Mouse (Mus musculus) stomach, embryonic 15.5 days (tissue): Measurements from ENCODE around the gene Gpr142. TPM values are rescaled to one million over a fixed set of nuclear protein-coding genes. Genes with fewer than 3 reads are reported as not detected.

Experiments used
- ATAC-seq: fragments of 200-750 bp; cut with Nextera tagmentation; 2 replicates; pipeline ENCODE4 v1.8.0; 2017; ENCODE audit warnings: low read depth, moderate number of reproducible peaks, moderate TSS enrichment; ENCODE audit not compliant: insufficient read depth, low FRiP score
- H3K27ac ChIP-seq: fragments of 300-500 bp; sonication (generic); 2 replicates; pipeline ENCODE4 v1.5.1; 2015; ENCODE audit warnings: mild to moderate bottlenecking, inconsistent platforms
- H3K27me3 ChIP-seq: fragments of 300-500 bp; sonication (generic); replicated peaks from 2 replicates; pipeline ENCODE4 v1.6.1; 2015; ENCODE audit warnings: inconsistent platforms
- H3K36me3 ChIP-seq: fragments of 300-500 bp; sonication (generic); 2 replicates; pipeline ENCODE4 v1.6.1; 2015; ENCODE audit warnings: inconsistent platforms
- H3K4me1 ChIP-seq: fragments of 300-500 bp; sonication (generic); 2 replicates; pipeline ENCODE4 v1.6.1; 2015; ENCODE audit warnings: inconsistent platforms
- H3K4me2 ChIP-seq: fragments of 300-500 bp; sonication (generic); 2 replicates; pipeline ENCODE4 v1.6.1; 2015; ENCODE audit warnings: mild to moderate bottlenecking, inconsistent platforms
- H3K4me3 ChIP-seq: fragments of 300-500 bp; sonication (generic); replicated peaks from 2 replicates; pipeline ENCODE4 v1.5.1; 2015; ENCODE audit warnings: inconsistent platforms
- H3K9ac ChIP-seq: fragments of 300-500 bp; sonication (generic); 2 replicates; pipeline ENCODE4 v1.6.1; 2015; ENCODE audit warnings: inconsistent platforms
- H3K9me3 ChIP-seq: fragments of 300-500 bp; sonication (generic); 2 replicates; pipeline ENCODE4 v1.6.1; 2016; ENCODE audit warnings: inconsistent platforms
- WGBS: fragments of 180-500 bp; shearing (Covaris S2); methylation state at CpG from one replicate; pipeline ENCODE4 v1.1.7; 2015; 5-methylcytosine and 5-hydroxymethylcytosine counted together
- polyA plus RNA-seq: library from polyadenylated mRNA; unstranded; fragments of >200 nt; fragmentation: Nextera tagmentation; extraction: Ambion mirVana; gene quantifications from 2 replicates; pipeline ENCODE4 v1.2.1, GENCODE M21; 2015

Gpr142 gene
- polyA plus RNA-seq, 1 experiment from 2014 or later = 0.54 TPM

GRCm38 (mm10) chr11:114847008-114847407 lies 48.3 kb downstream of the Gpr142 start:
- WGBS = 73% methylated on average over 5 of the region's 5 CpGs
- Histone ChIP-seq H3K9me3 (no peaks in the 10 kb centered on the region), H3K9ac (no peak overlapping the region), H3K4me1 (peaks cover 23% of the 10 kb centered on the region), H3K4me2 (no peak overlapping the region), H3K4me3 (no peak overlapping the region), H3K27me3 (no peaks in the 10 kb centered on the region), H3K36me3 (no peaks in the 10 kb centered on the region), H3K27ac (no peak overlapping the region)
- ATAC-seq = no peak

- Histone ChIP-seq H3K27ac (peak overlapping the region; percentile 92), H3K4me3 (no peak overlapping the region), H3K9ac (no peak overlapping the region), H3K9me3 (no peaks in the 10 kb centered on the region), H3K36me3 (no peaks in the 10 kb centered on the region), H3K27me3 (no peaks in the 10 kb centered on the region), H3K4me2 (no peak overlapping the region), H3K4me1 (peaks cover 24% of the 10 kb centered on the region)
- 28% methylated on average over 2 of the region's 2 CpGs for WGBS
- no peak for ATAC-seq
Measured at GRCm38 (mm10) chr11:114849572-114849971, 50.8 kb downstream of the Gpr142 start.

- Histone ChIP-seq H3K4me3 (peak overlapping the region; percentile 68), H3K9ac (no peak overlapping the region), H3K4me2 (peak overlapping the region; percentile 95), H3K27me3 (no peaks in the 10 kb centered on the region), H3K36me3 (no peaks in the 10 kb centered on the region), H3K9me3 (no peaks in the 10 kb centered on the region), H3K4me1 (peaks cover 24% of the 10 kb centered on the region), H3K27ac (peak overlapping the region; percentile 92)
- WGBS = 31% methylated on average over 5 of the region's 5 CpGs
- no peak; the same call in 1 of the 2 replicates for ATAC-seq
Measured at GRCm38 (mm10) chr11:114850066-114850451, 51.3 kb downstream of the Gpr142 start.

DNA sequence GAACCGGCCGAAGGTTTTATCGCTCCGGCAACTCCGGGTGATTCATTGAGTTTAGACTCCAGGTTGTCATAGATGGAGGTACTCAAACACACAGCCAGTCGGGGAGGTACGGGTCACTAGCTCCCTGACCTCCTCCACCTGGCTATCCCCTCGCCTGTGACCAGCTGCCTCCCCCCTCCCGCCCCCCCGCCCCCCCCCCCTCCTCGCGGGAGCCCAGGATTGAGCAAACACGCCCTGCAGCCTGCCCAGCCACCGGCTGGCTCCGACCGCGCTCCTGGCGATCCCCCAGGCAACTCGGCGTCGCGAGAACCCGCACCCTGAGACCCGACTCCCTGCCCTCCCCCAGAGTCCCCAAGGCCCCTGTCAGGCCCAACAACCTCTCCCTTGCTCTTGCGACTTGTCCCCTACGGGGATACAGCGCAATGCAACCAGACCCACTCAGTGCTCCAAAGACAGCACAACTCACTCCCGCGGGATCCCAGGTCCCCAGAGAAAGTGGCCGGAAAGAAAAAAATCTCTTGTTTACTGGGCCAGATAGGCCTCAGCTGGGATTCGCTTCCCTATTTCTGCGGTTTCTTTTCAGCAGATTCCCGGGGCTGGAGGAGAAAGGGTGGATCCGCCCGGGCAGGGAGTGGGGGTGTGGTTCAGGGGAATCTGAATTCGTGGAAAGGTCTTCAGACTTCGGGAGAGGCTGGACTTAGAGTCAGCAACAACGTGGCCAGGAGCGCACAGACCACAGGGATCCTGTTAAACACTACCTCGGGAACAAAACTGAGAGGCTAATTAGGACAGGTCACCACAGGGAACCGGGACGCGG lies 51.9 kb downstream of the Gpr142 start, which contains the start of gene Gprc5c:
Gprc5c (plus strand) TSS at position 701 of the 817 bp plus-strand sequence.
- Histone ChIP-seq H3K4me3 (peak within 1 kb of the TSS; percentile 68), H3K27me3 (no peaks in the 10 kb centered on the region), H3K4me1 (peaks cover 24% of the 10 kb centered on the region), H3K27ac (peak within 1 kb of the TSS; percentile 92), H3K36me3 (no peaks in the 10 kb centered on the region), H3K9ac (peak within 1 kb of the TSS; percentile 60), H3K9me3 (no peaks in the 10 kb centered on the region), H3K4me2 (peak within 1 kb of the TSS; percentile 95)
- peak; percentile 45 for ATAC-seq
- WGBS = under 1% methylated on average over 32 of the region's 43 CpGs

DNA sequence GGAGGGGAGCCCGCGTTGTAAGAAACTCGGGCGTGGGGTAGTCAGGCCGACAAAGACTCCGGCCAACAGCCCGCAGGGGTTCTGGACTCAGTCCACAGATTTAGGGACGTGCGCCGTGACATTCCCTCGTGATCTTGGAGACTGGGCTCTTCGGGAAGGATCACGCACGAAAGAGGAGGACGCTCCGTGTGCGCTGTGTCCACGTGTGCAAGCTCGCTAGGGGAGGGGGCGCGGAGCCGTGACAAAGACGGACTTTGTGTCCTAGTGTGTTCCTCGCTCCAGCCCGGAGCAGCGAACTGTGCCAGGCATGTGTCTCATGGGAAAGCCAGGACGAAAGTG lies 52.5 kb downstream of the Gpr142 start:
- H3K9me3 ChIP-seq = no peaks in the 10 kb centered on the region
- H3K27me3 ChIP-seq = no peaks in the 10 kb centered on the region
- whole genome bisulfite sequencing = under 1% methylated on average over 27 of the region's 27 CpGs
- H3K9ac ChIP-seq = peak overlapping the region; percentile 60
- H3K4me3 ChIP-seq = peak overlapping the region; percentile 68
- peak; percentile 9; the same call in 1 of the 2 replicates for ATAC-seq
- H3K36me3 ChIP-seq = no peaks in the 10 kb centered on the region
- H3K27ac ChIP-seq = peak overlapping the region; percentile 92
- peak overlapping the region; percentile 95 for H3K4me2 ChIP-seq
- H3K4me1 ChIP-seq = peaks cover 24% of the 10 kb centered on the region

DNA sequence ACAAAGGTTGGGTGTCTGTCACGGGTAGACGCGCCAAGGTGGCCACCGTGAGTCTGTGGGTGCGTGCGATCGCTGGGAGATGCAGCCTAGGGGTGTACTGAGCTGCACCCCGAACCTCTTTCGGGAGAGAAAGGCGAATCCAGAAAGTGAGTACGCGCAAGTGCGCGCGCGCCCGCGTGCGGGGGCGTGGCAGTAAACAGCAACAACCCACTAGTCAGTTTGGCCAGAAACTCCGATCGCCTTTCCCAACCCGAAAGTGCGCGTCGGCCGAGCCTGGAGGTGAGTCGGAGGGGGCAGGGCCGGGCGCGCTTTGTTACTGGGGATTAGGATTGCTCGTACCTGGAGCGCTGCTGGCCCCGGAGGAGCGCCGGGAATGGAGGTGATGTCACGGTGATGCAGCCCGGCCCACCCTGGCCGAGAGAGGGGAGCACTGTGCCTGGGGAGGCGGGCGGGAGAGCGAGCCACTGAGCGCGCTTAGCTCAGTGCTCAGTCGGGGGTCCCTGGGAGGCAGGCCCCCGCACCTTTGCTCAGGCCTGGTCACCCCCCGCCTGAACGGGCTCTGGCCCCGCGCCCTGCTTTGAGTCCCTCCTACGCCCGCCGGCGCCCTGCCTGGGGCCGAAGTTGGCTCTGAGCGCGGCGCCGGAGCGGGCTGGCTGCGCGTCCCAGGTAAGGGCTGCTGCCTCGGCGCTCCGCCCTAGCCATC lies 53.0 kb downstream of the Gpr142 start:
- under 1% methylated on average over 63 of the region's 65 CpGs for WGBS
- Histone ChIP-seq H3K36me3 (no peaks in the 10 kb centered on the region), H3K27ac (peak overlapping the region; percentile 92), H3K4me3 (peak overlapping the region; percentile 68), H3K4me1 (peaks cover 21% of the 10 kb centered on the region), H3K4me2 (peak overlapping the region; percentile 95), H3K9me3 (no peaks in the 10 kb centered on the region), H3K9ac (peak overlapping the region; percentile 60), H3K27me3 (no peaks in the 10 kb centered on the region)
- peak; percentile 79 for ATAC-seq

GRCm38 (mm10) chr11:114852311-114853173 lies 53.8 kb downstream of the Gpr142 start:
- no peaks in the 10 kb centered on the region for H3K9me3 ChIP-seq
- no peak for ATAC-seq
- no peaks in the 10 kb centered on the region for H3K27me3 ChIP-seq
- H3K4me1 ChIP-seq = peaks cover 21% of the 10 kb centered on the region
- no peaks in the 10 kb centered on the region for H3K36me3 ChIP-seq
- peak overlapping the region; percentile 92 for H3K27ac ChIP-seq
- peak overlapping the region; percentile 68 for H3K4me3 ChIP-seq
- WGBS = 2% methylated on average over 40 of the region's 40 CpGs
- peak overlapping the region; percentile 60 for H3K9ac ChIP-seq
- H3K4me2 ChIP-seq = peak overlapping the region; percentile 95

- H3K4me3 ChIP-seq = peak overlapping the region; percentile 68
- H3K4me1 ChIP-seq = peaks cover 21% of the 10 kb centered on the region
- no peaks in the 10 kb centered on the region for H3K36me3 ChIP-seq
- no peaks in the 10 kb centered on the region for H3K27me3 ChIP-seq
- WGBS = 17% methylated on average over 7 of the region's 7 CpGs
- 0 out of 2 replicates have a peak overlapping the region, but pooled peaks have one; percentile 92 for H3K27ac ChIP-seq
- H3K9me3 ChIP-seq = no peaks in the 10 kb centered on the region
- H3K9ac ChIP-seq = no peak overlapping the region
- peak overlapping the region; percentile 95 for H3K4me2 ChIP-seq
- ATAC-seq = no peak
Measured at GRCm38 (mm10) chr11:114853174-114853838, 54.6 kb downstream of the Gpr142 start.

GRCm38 (mm10) chr11:114854581-114854980 lies 55.9 kb downstream of the Gpr142 start:
- H3K4me2 ChIP-seq = no peak overlapping the region
- no peak for ATAC-seq
- no peak overlapping the region for H3K9ac ChIP-seq
- no peak overlapping the region for H3K27ac ChIP-seq
- H3K27me3 ChIP-seq = no peaks in the 10 kb centered on the region
- no peaks in the 10 kb centered on the region for H3K36me3 ChIP-seq
- H3K4me1 ChIP-seq = peaks cover 16% of the 10 kb centered on the region
- H3K9me3 ChIP-seq = no peaks in the 10 kb centered on the region
- WGBS = 64% methylated on average over 6 of the region's 6 CpGs
- H3K4me3 ChIP-seq = no peak overlapping the region

- H3K27ac ChIP-seq = no peak overlapping the region
- H3K9ac ChIP-seq = no peak overlapping the region
- WGBS = 73% methylated on average over 5 of the region's 5 CpGs
Measured at GRCm38 (mm10) chr11:114856125-114856524, 57.4 kb downstream of the Gpr142 start.

More at GRCm38 (mm10) chr11:114856125-114856524, 57.4 kb downstream of the Gpr142 start:
- Histone ChIP-seq H3K4me1 (peaks cover 8% of the 10 kb centered on the region; the same call in 1 of the 2 replicates), H3K36me3 (no peaks in the 10 kb centered on the region), H3K27me3 (no peaks in the 10 kb centered on the region), H3K4me3 (no peak overlapping the region), H3K4me2 (no peak overlapping the region), H3K9me3 (no peaks in the 10 kb centered on the region)
- ATAC-seq = no peak
